Mouse (Mus musculus) forebrain, embryonic 10.5 days (tissue): ENCODE results near the gene Pigs. TPM values are rescaled to one million over a fixed set of nuclear protein-coding genes. Genes with fewer than 3 reads are reported as not detected.

ENCODE experiments used
- DNase-seq: peaks from one replicate; pipeline ENCODE4 v3.0.0-alpha.2; 2017; ENCODE audit warnings: low spot score; ENCODE audit errors: extremely low spot score
- H3K27ac ChIP-seq: fragments of 300-500 bp; sonication (generic); 2 replicates; pipeline ENCODE4 v1.5.1; 2016; ENCODE audit warnings: mild to moderate bottlenecking
- H3K27me3 ChIP-seq: fragments of 300-500 bp; sonication (generic); 2 replicates; pipeline ENCODE4 v1.6.1; 2016; ENCODE audit warnings: mild to moderate bottlenecking; ENCODE audit not compliant: poor library complexity, severe bottlenecking
- H3K36me3 ChIP-seq: fragments of 300-500 bp; sonication (generic); replicated peaks from 2 replicates; pipeline ENCODE4 v1.6.1; 2016; ENCODE audit warnings: mild to moderate bottlenecking, moderate library complexity
- H3K4me1 ChIP-seq: fragments of 300-500 bp; sonication (generic); 2 replicates; pipeline ENCODE4 v1.6.1; 2016
- H3K4me3 ChIP-seq: fragments of 300-500 bp; sonication (generic); 2 replicates; pipeline ENCODE4 v1.5.1; 2016; ENCODE audit warnings: mild to moderate bottlenecking, moderate library complexity
- H3K9me3 ChIP-seq: fragments of 300-500 bp; sonication (generic); 2 replicates; pipeline ENCODE4 v1.6.1; 2016; ENCODE audit warnings: mild to moderate bottlenecking, moderate library complexity
- WGBS: fragments of 180-500 bp; shearing (Covaris S2); methylation state at CpG from one replicate; pipeline ENCODE4 v1.1.7; 2016; 5-methylcytosine and 5-hydroxymethylcytosine counted together
- polyA plus RNA-seq: library from polyadenylated mRNA; unstranded; fragments of >200 nt; fragmentation: Nextera tagmentation; extraction: Ambion mirVana; gene quantifications from 2 replicates; pipeline ENCODE4 v1.2.1, GENCODE M21; 2016

Pigs gene
- polyA plus RNA-seq, 1 experiment from 2014 or later = 76.3 TPM

- H3K27me3 ChIP-seq = no peaks in the 10 kb centered on the region
- H3K9me3 ChIP-seq = no peaks in the 10 kb centered on the region
- peak overlapping the region; percentile 40; the same call in 1 of the 2 replicates for H3K27ac ChIP-seq
- peaks cover 20% of the 10 kb centered on the region for H3K4me1 ChIP-seq
- peak overlapping the region; percentile 22; the same call in 1 of the 2 replicates for H3K4me3 ChIP-seq
- peaks cover 90% of the 10 kb centered on the region for H3K36me3 ChIP-seq
- DNase-seq = no peak
- WGBS = 79% methylated on average over 2 of the region's 2 CpGs
Observed at GRCm38 (mm10) chr11:78322076-78322831, 6.0 kb upstream of the Pigs start.

GRCm38 (mm10) chr11:78322860-78323259, 5.4 kb upstream of the Pigs start, which contains the start of gene Aldoc:
Aldoc (plus strand) TSS chr11:78322968.
- peaks cover 20% of the 10 kb centered on the region for H3K4me1 ChIP-seq
- 6% methylated on average over 15 of the region's 15 CpGs for WGBS
- peaks cover 84% of the 10 kb centered on the region for H3K36me3 ChIP-seq
- peak; percentile 53 for DNase-seq
- no peaks in the 10 kb centered on the region for H3K27me3 ChIP-seq
- H3K27ac ChIP-seq = peak within 1 kb of the TSS; percentile 40; the same call in 1 of the 2 replicates
- H3K9me3 ChIP-seq = no peaks in the 10 kb centered on the region
- H3K4me3 ChIP-seq = peak within 1 kb of the TSS; percentile 22

- Histone ChIP-seq H3K27me3 (no peaks in the 10 kb centered on the region), H3K9me3 (no peaks in the 10 kb centered on the region), H3K4me3 (no peak overlapping the region), H3K4me1 (peaks cover 27% of the 10 kb centered on the region), H3K27ac (no peak overlapping the region), H3K36me3 (peaks cover 71% of the 10 kb centered on the region)
- 93% methylated on average over 15 of the region's 15 CpGs for WGBS
- no peak for DNase-seq
Observed at GRCm38 (mm10) chr11:78324000-78324785, 4.0 kb upstream of the Pigs start.

GRCm38 (mm10) chr11:78324965-78325364, 3.2 kb upstream of the Pigs start:
- WGBS = 94% methylated on average over 12 of the region's 12 CpGs

GRCm38 (mm10) chr11:78327215-78327614, 1.0 kb upstream of the Pigs start:
- Histone ChIP-seq H3K27me3 (no peaks in the 10 kb centered on the region), H3K9me3 (no peaks in the 10 kb centered on the region), H3K36me3 (peaks cover 55% of the 10 kb centered on the region), H3K4me1 (peaks cover 28% of the 10 kb centered on the region), H3K27ac (no peak overlapping the region), H3K4me3 (no peak overlapping the region)
- DNase-seq = no peak
- 93% methylated on average over 4 of the region's 4 CpGs for WGBS

More at GRCm38 (mm10) chr11:78324965-78325364, 3.2 kb upstream of the Pigs start:
- DNase-seq = no peak
- Histone ChIP-seq H3K4me1 (peaks cover 33% of the 10 kb centered on the region), H3K36me3 (peaks cover 63% of the 10 kb centered on the region), H3K27ac (no peak overlapping the region), H3K9me3 (no peaks in the 10 kb centered on the region), H3K4me3 (no peak overlapping the region), H3K27me3 (no peaks in the 10 kb centered on the region)

- H3K27me3 ChIP-seq = no peaks in the 10 kb centered on the region
- H3K9me3 ChIP-seq = no peaks in the 10 kb centered on the region; the same call in 1 of the 2 replicates
- peaks cover 14% of the 10 kb centered on the region for H3K4me1 ChIP-seq
- no peak for DNase-seq
- under 1% methylated on average over 41 of the region's 41 CpGs for WGBS
- H3K36me3 ChIP-seq = peaks cover 58% of the 10 kb centered on the region
- peak overlapping the region; percentile 81 for H3K4me3 ChIP-seq
- peak overlapping the region; percentile 88 for H3K27ac ChIP-seq
Observed at GRCm38 (mm10) chr11:78328512-78329056, 369 bp downstream of the Pigs start.

- Histone ChIP-seq H3K27ac (no peak overlapping the region), H3K4me3 (no peak overlapping the region), H3K4me1 (peaks cover 12% of the 10 kb centered on the region), H3K36me3 (peaks cover 68% of the 10 kb centered on the region), H3K27me3 (no peaks in the 10 kb centered on the region), H3K9me3 (no peaks in the 10 kb centered on the region; the same call in 1 of the 2 replicates)
- DNase-seq = no peak
- WGBS = 96% methylated on average over 12 of the region's 12 CpGs
Observed at GRCm38 (mm10) chr11:78332676-78333075, 4.5 kb downstream of the Pigs start.

GRCm38 (mm10) chr11:78333992-78334391, 5.8 kb downstream of the Pigs start:
- Histone ChIP-seq H3K27me3 (no peaks in the 10 kb centered on the region), H3K36me3 (peaks cover 80% of the 10 kb centered on the region), H3K4me3 (no peak overlapping the region), H3K4me1 (peaks cover 8% of the 10 kb centered on the region), H3K9me3 (no peaks in the 10 kb centered on the region; the same call in 1 of the 2 replicates), H3K27ac (no peak overlapping the region)
- WGBS = 92% methylated on average over 5 of the region's 5 CpGs
- DNase-seq = no peak

GRCm38 (mm10) chr11:78337040-78337439, 8.8 kb downstream of the Pigs start:
- no peak for DNase-seq
- H3K27ac ChIP-seq = no peak overlapping the region
- no peaks in the 10 kb centered on the region for H3K4me1 ChIP-seq
- WGBS = 96% methylated on average over 8 of the region's 8 CpGs
- H3K9me3 ChIP-seq = no peaks in the 10 kb centered on the region; the same call in 1 of the 2 replicates
- no peak overlapping the region for H3K4me3 ChIP-seq
- H3K36me3 ChIP-seq = peaks cover 97% of the 10 kb centered on the region
- no peaks in the 10 kb centered on the region for H3K27me3 ChIP-seq

- WGBS = 89% methylated on average over 12 of the region's 12 CpGs
- no peak for DNase-seq
- Histone ChIP-seq H3K9me3 (no peaks in the 10 kb centered on the region), H3K27me3 (no peaks in the 10 kb centered on the region), H3K4me3 (no peak overlapping the region), H3K36me3 (peaks cover 56% of the 10 kb centered on the region), H3K27ac (no peak overlapping the region), H3K4me1 (peaks cover 41% of the 10 kb centered on the region)
Observed at GRCm38 (mm10) chr11:78341702-78342101, 13.5 kb downstream of the Pigs start.

GRCm38 (mm10) chr11:78343381-78344327, 15.4 kb downstream of the Pigs start, which contains the start of gene Unc119:
Unc119 (plus strand) TSS chr11:78343482.
- Histone ChIP-seq H3K4me1 (peaks cover 58% of the 10 kb centered on the region), H3K36me3 (peaks cover 53% of the 10 kb centered on the region), H3K27ac (peak within 1 kb of the TSS; percentile 97), H3K27me3 (no peaks in the 10 kb centered on the region), H3K4me3 (peak within 1 kb of the TSS; percentile 78), H3K9me3 (no peaks in the 10 kb centered on the region)
- peak; percentile 72 for DNase-seq
- 2% methylated on average over 65 of the region's 66 CpGs for WGBS
